Mouse (Mus musculus): Measurements from ENCODE around the gene Gm49630. TPM values are rescaled to one million over a fixed set of nuclear protein-coding genes. Genes with fewer than 3 reads are reported as not detected.
"Not testable (repeated sequence)": the region's sequence is repeated elsewhere in the genome, so short reads cannot be mapped to it uniquely, and the experiment has no call there.

Gene Gm49630
- not detected in 2 replicates for polyA plus RNA-seq (2016; fragmentation: Nextera tagmentation; extraction: Ambion mirVana)

DNA sequence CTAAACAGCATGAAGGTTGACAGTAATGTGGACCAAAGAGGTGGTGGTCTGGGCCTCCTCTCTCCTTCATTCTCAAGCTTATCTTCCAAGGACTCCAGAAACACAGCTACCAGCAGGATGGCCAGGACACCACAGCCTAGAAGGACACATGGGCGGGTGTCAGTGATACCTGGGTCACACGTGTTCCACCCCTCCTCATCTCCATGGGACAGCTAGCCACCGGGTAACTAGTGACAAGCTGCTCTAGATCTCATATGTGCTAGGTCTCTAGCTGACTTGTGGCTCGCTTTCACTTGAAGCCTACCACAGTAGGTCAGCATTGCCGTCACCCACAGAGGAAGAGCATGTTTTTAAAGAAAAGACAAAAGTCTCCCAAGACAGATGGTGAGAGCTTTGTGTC is at the start of gene Gm49630:
Gm49630 (minus strand) TSS at position 101 of the 400 bp plus-strand sequence.
- not testable (repeated sequence) for ATAC-seq (ENCODE audit: low FRiP score, low read depth); H3K4me3 ChIP-seq; H3K27me3 ChIP-seq; H3K9ac ChIP-seq (replicated peaks); H3K4me2 ChIP-seq (replicated peaks); H3K4me1 ChIP-seq; H3K9me3 ChIP-seq; H3K36me3 ChIP-seq; H3K27ac ChIP-seq (replicated peaks)
- 85% methylated on average over 3 of the region's 5 CpGs for WGBS

DNA sequence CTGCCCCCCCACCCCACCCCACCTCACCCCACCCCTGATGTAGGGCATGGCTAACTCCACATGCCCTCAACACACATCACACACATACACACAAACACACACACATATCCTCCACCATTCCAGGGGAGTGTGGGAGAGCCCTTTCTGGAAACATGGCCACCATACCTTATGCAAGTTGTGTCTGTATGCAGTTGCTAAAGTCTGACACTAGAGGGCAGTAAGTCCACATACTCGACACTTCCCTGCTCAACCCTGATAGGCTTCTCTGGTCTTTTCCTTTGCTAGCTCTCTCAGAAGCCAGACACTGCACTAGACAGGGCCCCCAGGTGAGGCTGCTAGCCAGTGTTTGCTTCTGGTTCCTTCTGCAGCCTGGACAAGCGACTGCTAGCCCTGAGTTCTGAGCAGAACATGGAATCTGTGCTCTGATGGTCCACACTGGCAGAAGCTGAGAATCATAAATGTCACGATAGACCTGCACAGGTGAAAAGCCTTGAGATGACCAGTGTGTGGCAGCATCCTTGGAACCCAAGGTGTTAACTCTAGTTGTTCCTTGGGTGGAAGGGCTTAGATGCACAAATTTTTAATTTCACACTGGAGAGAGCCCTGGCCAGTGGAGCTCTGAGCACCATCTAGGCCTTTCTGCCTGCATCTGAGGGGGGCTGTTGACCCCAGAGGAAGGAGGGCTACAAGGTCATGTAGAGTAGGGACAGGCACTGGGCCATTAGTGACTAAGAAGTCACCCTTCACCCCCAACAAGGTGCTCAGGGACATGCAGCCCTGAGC is 48.6 kb upstream of the Gm49630 start:
- 13% methylated on average over 2 of the region's 3 CpGs for WGBS
- H3K4me1 ChIP-seq; H3K9ac ChIP-seq (replicated peaks); H3K36me3 ChIP-seq; H3K27me3 ChIP-seq; H3K27ac ChIP-seq (replicated peaks); H3K4me2 ChIP-seq (replicated peaks); H3K4me3 ChIP-seq; H3K9me3 ChIP-seq: not testable (repeated sequence)
- ATAC-seq (ENCODE audit: low FRiP score, low read depth): peak; percentile 80

DNA sequence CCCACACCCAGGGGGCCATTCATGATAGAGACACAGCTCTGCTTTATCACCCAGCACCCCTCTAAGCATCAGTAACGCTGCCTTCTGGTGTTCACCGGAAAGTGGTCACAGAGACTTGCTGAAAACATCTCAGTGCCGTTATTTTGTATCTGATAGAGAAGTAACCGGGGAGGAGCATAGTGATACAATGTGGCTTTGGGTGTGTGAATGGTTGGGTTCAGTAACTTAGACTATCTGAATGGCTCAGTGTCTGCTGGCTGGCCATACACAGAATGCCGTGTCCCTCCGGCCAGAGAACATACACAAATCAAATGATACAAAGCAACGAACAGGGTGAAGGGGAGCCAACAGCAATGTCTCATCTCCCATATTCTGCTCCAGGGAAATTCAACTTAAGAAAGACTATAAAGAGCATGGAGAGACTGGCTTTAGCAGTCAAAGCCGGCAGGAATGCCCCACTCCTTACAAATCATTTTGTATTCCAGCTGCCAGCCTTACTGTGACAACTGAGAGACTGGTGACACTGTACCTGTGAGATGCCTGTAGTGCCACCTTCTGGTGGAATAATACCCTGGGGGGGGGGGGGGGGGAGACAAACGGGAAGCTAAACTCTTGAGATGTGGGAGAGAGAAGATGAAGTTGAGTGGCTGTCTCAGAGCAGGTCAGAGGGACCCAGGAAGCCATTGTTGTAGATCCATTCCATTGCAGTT is 43.0 kb upstream of the Gm49630 start:
- H3K9ac ChIP-seq (replicated peaks); ATAC-seq (ENCODE audit: low FRiP score, low read depth); H3K36me3 ChIP-seq; H3K4me2 ChIP-seq (replicated peaks); H3K9me3 ChIP-seq; H3K27ac ChIP-seq (replicated peaks); H3K27me3 ChIP-seq; H3K4me3 ChIP-seq; H3K4me1 ChIP-seq: not testable (repeated sequence)
- WGBS: 95% methylated on average over 7 of the region's 9 CpGs

DNA sequence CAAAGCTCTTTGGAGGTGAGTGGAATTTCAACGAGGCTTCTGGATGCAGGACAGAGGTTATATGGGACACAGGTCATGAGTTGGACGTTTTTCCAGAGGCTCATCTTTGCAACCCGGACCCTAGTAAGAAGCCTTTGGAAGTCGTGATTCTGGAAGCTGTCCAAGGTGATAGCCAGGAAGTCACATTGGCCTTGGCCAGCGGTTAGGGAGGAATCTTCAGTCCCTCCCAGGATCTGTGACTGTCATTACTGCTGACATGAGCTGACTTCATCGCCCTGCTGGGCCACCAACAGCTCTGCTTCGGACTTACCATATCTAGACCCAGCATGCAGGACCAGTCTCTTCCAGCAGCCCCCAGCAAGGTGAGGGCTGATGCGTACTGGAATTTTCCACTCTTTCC is 41.6 kb upstream of the Gm49630 start:
- 81% methylated on average over 8 of the region's 8 CpGs for WGBS
- H3K27ac ChIP-seq (replicated peaks); H3K4me3 ChIP-seq; H3K27me3 ChIP-seq; ATAC-seq (ENCODE audit: low FRiP score, low read depth); H3K9me3 ChIP-seq; H3K9ac ChIP-seq (replicated peaks); H3K4me2 ChIP-seq (replicated peaks); H3K36me3 ChIP-seq; H3K4me1 ChIP-seq: not testable (repeated sequence)

DNA sequence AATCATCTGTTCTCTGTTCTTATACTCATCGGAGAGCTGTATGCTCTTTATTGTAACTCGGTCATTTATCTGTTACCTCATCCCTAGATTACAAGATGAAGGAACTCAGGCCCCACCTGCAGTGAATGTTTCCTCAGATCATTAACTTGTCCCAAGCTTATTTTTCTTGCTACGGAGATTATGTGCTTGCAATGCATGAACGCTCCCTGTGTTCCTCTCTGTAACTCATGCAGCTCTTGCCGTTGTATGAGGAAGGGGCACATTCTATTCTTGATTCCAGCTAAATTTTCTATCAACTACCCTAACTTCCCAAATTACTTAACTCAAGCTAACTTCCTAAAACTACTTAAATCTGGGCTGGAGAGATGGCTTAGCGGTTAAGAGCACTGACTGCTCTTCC is 28.0 kb upstream of the Gm49630 start:
- not testable (repeated sequence) for H3K27ac ChIP-seq (replicated peaks); H3K9ac ChIP-seq (replicated peaks); H3K4me2 ChIP-seq (replicated peaks); H3K9me3 ChIP-seq; H3K36me3 ChIP-seq; H3K4me1 ChIP-seq; ATAC-seq (ENCODE audit: low FRiP score, low read depth); H3K4me3 ChIP-seq; H3K27me3 ChIP-seq
- 69% methylated on average over 6 of the region's 6 CpGs for WGBS

DNA sequence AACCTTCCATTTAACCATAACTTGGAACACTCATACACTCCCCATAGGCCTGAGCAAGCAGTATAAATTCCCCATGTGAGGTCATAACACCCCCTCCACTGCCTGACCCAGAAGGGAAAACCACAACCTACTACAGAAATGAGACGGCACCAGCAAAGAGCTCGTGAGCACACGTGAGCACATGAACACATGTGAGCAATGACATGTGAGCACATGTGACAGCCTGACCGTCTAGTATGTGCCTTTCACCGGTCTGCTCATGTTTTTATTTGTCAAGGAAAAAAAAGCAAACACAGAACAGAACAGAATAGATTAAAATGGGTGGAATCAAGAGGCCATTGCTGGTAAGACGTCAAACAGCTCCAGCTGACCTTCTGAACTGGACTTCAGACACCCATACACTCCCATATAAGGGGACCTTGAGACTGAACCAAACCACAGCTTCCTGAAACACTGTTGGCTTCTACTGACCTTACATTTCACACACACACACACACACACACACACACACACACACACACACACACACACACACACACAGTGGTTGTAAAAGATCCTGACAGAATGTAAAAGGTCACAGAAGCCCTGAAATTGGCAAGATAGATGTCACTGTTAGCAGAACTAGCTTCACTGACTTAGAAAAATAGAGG is 26.5 kb upstream of the Gm49630 start:
- not testable (repeated sequence) for ATAC-seq (ENCODE audit: low FRiP score, low read depth); H3K27ac ChIP-seq (replicated peaks); H3K4me2 ChIP-seq (replicated peaks); H3K4me3 ChIP-seq; H3K36me3 ChIP-seq; H3K4me1 ChIP-seq; H3K9me3 ChIP-seq; H3K9ac ChIP-seq (replicated peaks); H3K27me3 ChIP-seq
- whole genome bisulfite sequencing: 89% methylated on average over 6 of the region's 6 CpGs

DNA sequence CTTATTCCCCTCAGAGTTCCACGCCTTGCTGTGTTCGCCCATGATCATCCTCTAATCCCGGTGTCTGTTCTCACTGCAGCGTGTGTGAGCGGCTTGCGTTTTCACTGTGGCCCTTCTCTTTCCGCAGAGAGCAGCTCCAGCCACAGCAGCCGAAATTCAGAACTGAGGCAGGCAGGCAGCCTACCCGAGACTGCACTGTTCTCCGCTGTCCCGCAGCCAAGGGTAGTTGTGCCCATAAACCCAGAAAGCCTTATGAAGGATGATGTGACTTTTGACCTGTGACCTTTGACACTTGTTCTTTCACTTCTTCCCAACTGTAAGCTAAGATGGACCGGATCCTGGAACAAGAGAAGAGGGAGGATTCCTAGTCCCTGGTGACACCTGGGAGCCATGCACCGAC is 25.3 kb upstream of the Gm49630 start:
- not testable (repeated sequence) for H3K27me3 ChIP-seq; H3K4me2 ChIP-seq (replicated peaks); H3K9me3 ChIP-seq; H3K9ac ChIP-seq (replicated peaks); H3K4me3 ChIP-seq; ATAC-seq (ENCODE audit: low FRiP score, low read depth); H3K36me3 ChIP-seq; H3K27ac ChIP-seq (replicated peaks); H3K4me1 ChIP-seq
- 88% methylated on average over 13 of the region's 13 CpGs for WGBS

DNA sequence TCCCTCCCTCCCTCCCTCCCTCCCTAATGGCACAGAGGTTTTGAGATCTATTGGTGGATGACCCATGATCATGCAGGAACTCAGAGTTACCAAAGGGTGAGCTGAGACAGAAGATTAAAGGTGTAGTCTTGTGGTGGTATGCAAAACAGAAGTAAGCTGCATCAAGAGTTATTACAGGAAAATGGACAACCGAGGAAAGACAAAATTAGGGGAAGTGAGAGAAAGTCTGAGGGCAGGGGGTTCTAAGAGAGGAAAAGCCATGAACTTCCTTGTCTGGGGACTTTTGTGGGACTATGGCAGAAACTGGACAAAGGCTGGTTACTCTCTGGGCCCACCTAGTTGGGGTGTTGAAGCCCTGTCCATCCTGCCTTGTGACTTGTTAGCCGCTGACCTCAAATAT is 24.5 kb upstream of the Gm49630 start:
- not testable (repeated sequence) for ATAC-seq (ENCODE audit: low FRiP score, low read depth); H3K4me2 ChIP-seq (replicated peaks); H3K36me3 ChIP-seq; H3K27ac ChIP-seq (replicated peaks); H3K4me1 ChIP-seq; H3K4me3 ChIP-seq; H3K9me3 ChIP-seq; H3K27me3 ChIP-seq; H3K9ac ChIP-seq (replicated peaks)
- WGBS: no CpG with 5 or more reads among the region's 2 CpGs

DNA sequence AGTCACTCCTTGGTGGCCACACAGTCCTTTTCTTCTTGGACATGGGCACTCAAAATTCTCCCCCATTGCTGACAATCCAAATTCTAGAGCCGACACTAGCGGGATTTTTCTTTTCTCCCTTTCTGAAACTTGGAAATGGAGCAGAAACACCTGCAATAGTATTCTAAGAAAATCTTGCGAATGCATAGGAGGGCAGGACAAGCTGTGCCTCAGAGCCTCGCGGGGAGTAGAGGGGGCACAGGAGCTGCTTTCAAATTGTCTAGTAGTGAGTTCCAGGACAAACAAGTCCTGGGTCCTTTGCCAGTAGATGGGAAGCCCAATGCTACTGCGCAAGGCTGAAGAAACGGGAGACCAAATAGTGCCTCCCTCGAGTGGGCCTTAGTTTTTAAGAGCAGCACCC is 23.9 kb upstream of the Gm49630 start:
- H3K36me3 ChIP-seq; H3K9me3 ChIP-seq; H3K4me3 ChIP-seq; H3K4me1 ChIP-seq; ATAC-seq (ENCODE audit: low FRiP score, low read depth); H3K27ac ChIP-seq (replicated peaks); H3K9ac ChIP-seq (replicated peaks); H3K27me3 ChIP-seq; H3K4me2 ChIP-seq (replicated peaks): not testable (repeated sequence)
- 93% methylated on average over 7 of the region's 8 CpGs for WGBS

DNA sequence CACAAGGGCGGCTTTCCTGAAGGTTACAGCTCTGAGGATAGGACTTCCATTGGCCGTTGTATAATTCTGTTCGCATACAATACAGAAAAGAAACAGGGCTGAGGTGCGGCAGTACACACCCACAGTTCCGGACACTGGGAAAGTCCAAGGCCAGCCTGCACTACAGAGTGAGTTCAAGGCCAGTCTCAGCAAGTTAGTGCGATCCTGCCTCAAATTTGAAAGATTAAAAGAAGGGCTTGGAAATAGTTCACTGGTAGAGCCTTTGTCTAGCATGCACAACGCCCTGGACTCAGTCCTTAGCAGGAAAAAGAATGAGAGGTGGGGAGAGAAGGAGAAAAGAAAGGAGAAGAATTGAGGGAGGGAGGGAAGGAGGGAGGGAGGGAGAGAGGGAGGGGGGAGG is 23.3 kb upstream of the Gm49630 start:
- WGBS: 93% methylated on average over 7 of the region's 7 CpGs
- not testable (repeated sequence) for ATAC-seq (ENCODE audit: low FRiP score, low read depth); H3K9me3 ChIP-seq; H3K36me3 ChIP-seq; H3K27ac ChIP-seq (replicated peaks); H3K4me3 ChIP-seq; H3K4me2 ChIP-seq (replicated peaks); H3K27me3 ChIP-seq; H3K4me1 ChIP-seq; H3K9ac ChIP-seq (replicated peaks)

DNA sequence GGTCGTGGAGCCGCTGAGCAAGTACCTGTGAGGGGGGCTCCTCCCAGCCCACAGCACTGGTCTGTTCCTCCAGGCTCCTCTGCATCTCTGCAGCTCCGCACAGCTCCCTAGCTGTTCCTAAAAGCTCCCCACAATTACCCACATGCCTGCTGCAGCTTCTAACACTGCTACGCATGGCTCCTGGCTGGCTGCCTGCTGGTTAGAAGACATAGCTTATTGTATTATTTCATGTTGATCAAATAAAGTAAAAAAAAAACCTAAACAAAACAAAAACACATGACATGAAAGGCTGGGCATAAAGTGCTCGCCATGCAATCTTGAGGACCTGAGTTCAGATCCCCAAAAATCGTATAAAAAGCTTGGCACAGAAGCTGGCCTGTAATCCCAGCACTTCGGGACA is 18.1 kb upstream of the Gm49630 start:
- H3K4me1 ChIP-seq; H3K4me3 ChIP-seq; H3K9me3 ChIP-seq; ATAC-seq (ENCODE audit: low FRiP score, low read depth); H3K27me3 ChIP-seq; H3K27ac ChIP-seq (replicated peaks); H3K36me3 ChIP-seq; H3K9ac ChIP-seq (replicated peaks); H3K4me2 ChIP-seq (replicated peaks): not testable (repeated sequence)
- 82% methylated on average over 7 of the region's 7 CpGs for WGBS

DNA sequence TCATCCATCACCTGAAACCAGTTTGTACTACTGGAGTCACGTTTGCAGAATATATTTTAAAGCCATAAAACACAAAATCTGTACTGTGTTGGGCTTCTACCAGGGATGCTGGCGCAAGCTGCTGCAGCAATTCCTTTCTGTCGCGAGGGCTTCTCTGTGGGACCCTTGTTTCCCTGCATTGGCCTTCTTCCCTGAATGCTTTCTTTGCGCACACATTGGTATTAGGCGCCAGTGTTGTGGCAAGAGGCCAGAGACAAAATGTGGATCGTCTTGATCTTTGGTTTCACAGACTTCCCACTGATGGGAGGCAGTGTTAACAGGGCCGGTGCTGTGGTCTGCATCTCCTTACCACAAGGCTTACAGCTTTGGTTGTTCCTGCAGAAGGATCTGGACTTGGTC is 17.2 kb upstream of the Gm49630 start:
- H3K27ac ChIP-seq (replicated peaks); H3K9me3 ChIP-seq; ATAC-seq (ENCODE audit: low FRiP score, low read depth); H3K4me3 ChIP-seq; H3K27me3 ChIP-seq; H3K9ac ChIP-seq (replicated peaks); H3K36me3 ChIP-seq; H3K4me2 ChIP-seq (replicated peaks); H3K4me1 ChIP-seq: not testable (repeated sequence)
- 81% methylated on average over 7 of the region's 8 CpGs for WGBS

Data from midbrain, embryonic 12.5 days (tissue).